Mouse (Mus musculus): ENCODE results near the gene Gimap7. TPM values are rescaled to one million over a fixed set of nuclear protein-coding genes. Genes with fewer than 3 reads are reported as not detected.

Gimap7 gene
- total RNA-seq, 2 experiments from 2014 or later, result not detected

- intact Hi-C loops (cut with DNase I), result no loop called here
- DNase-seq (ENCODE audit: low spot score in 2 of 2), result no peak
These were observed 20.7 kb downstream of the Gimap7 start, which contains the start of gene Gimap1 for GRCm38 (mm10) chr6:48738961-48739779. TSS of gene Gimap1 (plus strand) at chr6:48739054.

- intact Hi-C loops (cut with DNase I), result no loop called here
- no peak for DNase-seq (ENCODE audit: low spot score in 2 of 2)
These were observed 21.3 kb downstream of the Gimap7 start for GRCm38 (mm10) chr6:48739780-48740055.

GRCm38 (mm10) chr6:48740501-48741169 lies 22.2 kb downstream of the Gimap7 start:
- DNase-seq (ENCODE audit: low spot score in 2 of 2), result no peak
- intact Hi-C loops (cut with DNase I), result no loop called here

GRCm38 (mm10) chr6:48741273-48741672 lies 22.9 kb downstream of the Gimap7 start:
- intact Hi-C loops (cut with DNase I), result no loop called here
- DNase-seq (ENCODE audit: low spot score in 2 of 2), result no peak

- no peak for DNase-seq (ENCODE audit: low spot score in 2 of 2)
- intact Hi-C loops (cut with DNase I), result no loop called here
These were observed 23.3 kb downstream of the Gimap7 start for GRCm38 (mm10) chr6:48741711-48742206.

GRCm38 (mm10) chr6:48742422-48743351 lies 24.3 kb downstream of the Gimap7 start:
- intact Hi-C loops (cut with DNase I), result no loop called here
- peak in 1 of 2 experiments; percentile 10 for DNase-seq (ENCODE audit: low spot score in 2 of 2)

GRCm38 (mm10) chr6:48745490-48745889 lies 27.1 kb downstream of the Gimap7 start:
- no peak for DNase-seq (ENCODE audit: low spot score in 2 of 2)
- intact Hi-C loops (cut with DNase I), result no loop called here

GRCm38 (mm10) chr6:48745959-48746889 lies 27.8 kb downstream of the Gimap7 start, which contains the start of gene Gimap5:
TSS of gene Gimap5 (plus strand) at chr6:48746197.
- DNase-seq (ENCODE audit: low spot score in 2 of 2), result no peak

GRCm38 (mm10) chr6:48747091-48747966 lies 28.9 kb downstream of the Gimap7 start:
- DNase-seq (ENCODE audit: low spot score in 2 of 2), result no peak
- intact Hi-C loops (cut with DNase I), result loop anchor here (2.0 kb wide), 1 partner anchor 23 kb away; the partner anchor contains the start of gene Gimap3

More at GRCm38 (mm10) chr6:48745959-48746889, 27.8 kb downstream of the Gimap7 start, which contains the start of gene Gimap5:
- intact Hi-C loops (cut with DNase I), result loop anchor here (2.0 kb wide), 1 partner anchor 25 kb away; the partner anchor contains the start of gene Gimap3

GRCm38 (mm10) chr6:48763567-48764270 lies 45.3 kb downstream of the Gimap7 start:
- intact Hi-C loops (cut with DNase I), result no loop called here
- no peak for DNase-seq (ENCODE audit: low spot score in 2 of 2)

- no peak for DNase-seq (ENCODE audit: low spot score in 2 of 2)
- intact Hi-C loops (cut with DNase I), result no loop called here
These were observed 46.1 kb downstream of the Gimap7 start for GRCm38 (mm10) chr6:48764496-48764895.

GRCm38 (mm10) chr6:48768178-48768869 lies 49.9 kb downstream of the Gimap7 start:
- no peak for DNase-seq (ENCODE audit: low spot score in 2 of 2)
- intact Hi-C loops (cut with DNase I), result no loop called here

GRCm38 (mm10) chr6:48768933-48769332 lies 50.5 kb downstream of the Gimap7 start:
- DNase-seq (ENCODE audit: low spot score in 2 of 2), result no peak
- intact Hi-C loops (cut with DNase I), result no loop called here

GRCm38 (mm10) chr6:48770696-48771095 lies 52.3 kb downstream of the Gimap7 start, which contains the start of gene Gimap3:
TSS of gene Gimap3 (minus strand) at chr6:48770851.
- DNase-seq (ENCODE audit: low spot score in 2 of 2), result no peak
- intact Hi-C loops (cut with DNase I), result loop anchor here (2.0 kb wide), 1 partner anchor 24 kb away; the partner anchor contains the start of gene Gimap5

- intact Hi-C loops (cut with DNase I), result loop anchor here (1.0 kb wide), 1 partner anchor 127 kb away; no protein-coding TSS in a partner anchor
These were observed 53.6 kb downstream of the Gimap7 start for GRCm38 (mm10) chr6:48772030-48772429.

More at GRCm38 (mm10) chr6:48772030-48772429, 53.6 kb downstream of the Gimap7 start:
- peak; percentile 65 to 75 for DNase-seq (ENCODE audit: low spot score in 2 of 2)
